Mouse (Mus musculus) thymus, postnatal 0 days (tissue): ENCODE results near the gene Peli2. TPM values are rescaled to one million over a fixed set of nuclear protein-coding genes. Genes with fewer than 3 reads are reported as not detected.

ENCODE experiments used
- DNase-seq: peaks from one replicate; pipeline ENCODE4 v3.0.0-alpha.2; 2015; ENCODE audit warnings: low spot score
- polyA plus RNA-seq: library from polyadenylated mRNA; unstranded; fragments of >200 nt; fragmentation: Nextera tagmentation; extraction: Ambion mirVana; gene quantifications from 2 replicates; pipeline ENCODE4 v1.2.1, GENCODE M21; 2015

Gene Peli2
- polyA plus RNA-seq, 1 experiment from 2014 or later, result 1.0 TPM

DNA sequence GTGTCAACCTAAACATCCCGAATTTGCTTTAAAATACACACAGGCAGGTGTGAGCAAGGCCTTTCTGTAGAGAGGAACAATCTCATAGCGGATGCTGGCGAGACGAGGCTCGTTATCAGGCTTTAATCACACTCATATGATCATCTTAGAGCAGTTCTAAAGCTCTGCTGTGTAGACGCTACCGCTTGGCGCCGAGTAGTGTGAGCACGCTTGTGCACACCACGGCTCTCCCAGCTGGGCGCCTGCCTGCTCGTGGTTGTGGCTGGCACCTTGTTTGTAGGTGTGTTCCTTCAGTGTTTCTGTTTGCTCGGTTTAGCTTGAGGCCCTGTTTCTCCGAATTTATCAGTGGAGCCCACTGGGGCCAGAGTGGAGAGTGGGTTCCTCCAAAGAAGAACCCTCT, 93.0 kb downstream of the Peli2 start:
- no peak for DNase-seq

DNA sequence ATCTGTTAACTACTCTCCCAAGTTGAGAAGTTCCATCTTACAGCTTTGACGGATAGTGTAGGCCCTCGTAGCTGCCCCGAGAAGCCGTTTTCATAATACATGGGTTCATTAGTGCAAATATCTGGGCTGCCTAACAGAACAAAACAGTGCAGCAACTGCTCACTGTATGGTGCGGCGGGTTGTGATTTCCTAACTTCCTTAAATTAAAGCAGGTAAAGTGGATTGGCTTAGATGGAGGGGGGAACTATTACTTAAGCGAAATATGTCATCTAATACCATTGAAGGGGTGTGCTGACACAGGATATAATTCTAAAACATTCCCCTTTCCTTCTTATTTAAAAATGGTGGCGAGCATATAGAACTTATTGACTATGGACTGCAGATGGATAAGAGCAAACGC, 101.4 kb downstream of the Peli2 start:
- DNase-seq, result no peak

DNA sequence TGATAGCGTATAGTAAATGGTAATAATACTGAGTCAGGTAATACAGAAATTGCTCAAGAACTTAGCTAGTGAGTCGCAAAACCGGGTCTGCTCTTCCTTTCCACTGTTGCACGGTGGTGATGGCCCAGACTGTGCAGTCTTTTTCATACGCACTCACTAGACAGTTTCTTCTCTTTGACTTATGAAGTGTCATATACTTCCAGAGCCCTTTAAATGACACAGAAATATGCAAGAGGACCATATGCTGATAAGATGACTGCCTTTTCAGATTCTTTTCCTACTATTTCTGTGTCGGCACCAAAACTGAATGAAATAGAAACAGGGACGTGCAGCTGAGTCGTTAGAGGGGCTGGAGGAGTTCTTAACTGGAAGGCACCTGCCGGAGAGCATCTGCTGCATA, 102.1 kb downstream of the Peli2 start:
- no peak for DNase-seq

DNA sequence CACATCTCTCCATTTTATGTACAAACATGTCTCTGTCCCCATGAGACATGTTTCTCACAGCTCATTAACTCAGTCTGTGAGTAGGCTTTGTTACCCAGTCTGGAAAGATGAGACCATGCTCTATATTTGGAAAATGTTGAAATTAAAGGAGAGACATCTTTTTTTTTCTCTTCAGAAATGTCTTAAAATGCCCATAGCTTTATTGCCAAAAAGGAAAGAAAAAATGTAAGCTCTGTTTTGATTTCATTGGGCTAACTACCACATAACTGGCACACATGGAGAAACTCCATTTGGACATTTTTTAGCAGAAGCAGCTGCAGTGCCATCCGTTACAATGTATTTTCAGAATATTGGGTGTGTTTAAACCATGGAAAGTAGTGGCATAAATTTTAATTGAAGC, 103.6 kb downstream of the Peli2 start:
- no peak for DNase-seq

DNA sequence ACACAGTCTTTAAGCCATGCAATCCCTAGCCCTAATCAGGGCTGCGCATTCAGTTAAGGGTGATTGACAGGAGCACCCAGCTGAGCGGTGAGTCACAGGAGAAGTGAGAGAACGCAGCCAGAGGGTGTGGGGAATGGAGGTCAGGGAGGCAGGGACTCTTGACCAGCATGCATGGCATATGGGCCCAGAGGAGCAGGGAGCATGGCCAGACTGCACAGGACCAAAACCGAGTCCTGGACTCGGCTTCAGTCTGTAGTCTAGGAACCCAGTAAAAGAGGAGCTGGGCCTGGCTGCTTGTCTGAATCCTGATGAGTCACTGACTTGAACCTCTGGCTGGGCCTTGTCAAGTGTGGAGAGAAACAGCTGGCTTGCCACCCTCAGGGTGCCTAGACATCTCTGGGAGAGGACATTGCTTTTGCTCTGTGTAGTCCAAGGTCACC, 104.3 kb downstream of the Peli2 start:
- DNase-seq, result no peak

DNA sequence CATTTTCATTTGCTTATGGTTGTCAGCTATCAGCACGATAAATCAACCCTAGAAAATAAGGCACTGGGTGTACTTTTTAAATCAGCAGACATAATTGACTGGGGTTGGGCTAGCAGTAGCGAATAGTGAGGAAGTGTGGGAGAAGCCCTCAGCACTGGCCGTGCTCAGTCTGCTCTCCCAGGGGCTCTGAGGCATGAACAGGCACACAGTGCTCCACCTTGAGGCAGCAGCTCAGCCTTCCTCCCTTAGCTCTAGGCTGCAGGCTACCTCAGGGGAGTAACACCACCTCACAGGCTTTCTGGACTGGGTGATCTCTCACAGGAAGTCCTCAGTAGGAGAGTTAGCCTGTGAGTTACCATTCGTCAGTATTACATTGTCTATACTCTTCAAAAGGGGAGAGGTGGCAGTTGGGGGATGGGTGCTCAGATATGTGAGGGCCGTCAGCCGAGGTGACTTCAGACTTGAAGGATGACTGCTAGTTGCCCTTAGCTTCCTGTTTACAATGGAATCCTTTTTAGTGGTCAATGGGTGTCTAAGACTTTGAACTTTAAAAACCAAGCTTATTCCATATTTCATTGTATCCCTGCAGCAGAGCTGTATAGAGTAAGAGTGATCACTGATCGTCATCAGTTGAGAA, 105.3 kb downstream of the Peli2 start:
- DNase-seq, result peak; percentile 51

DNA sequence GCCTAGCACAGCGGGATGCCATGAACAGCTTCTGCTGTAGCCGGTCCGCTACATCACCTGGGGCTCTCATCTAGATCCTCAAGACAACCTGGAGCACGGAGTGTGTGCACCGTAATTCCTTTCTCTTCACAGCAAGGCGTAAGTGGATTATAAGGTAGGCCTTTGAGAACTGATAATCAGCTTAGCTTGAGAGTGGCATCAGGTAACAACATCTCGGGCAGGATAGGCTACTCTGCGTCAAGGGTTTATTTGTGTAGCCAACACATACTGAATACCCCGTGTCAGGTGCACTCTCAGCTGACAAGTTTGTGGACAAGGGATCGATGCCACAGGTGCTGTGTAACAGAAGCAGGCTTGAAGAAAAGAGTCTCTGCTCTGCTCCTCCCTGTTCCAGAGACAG, 106.1 kb downstream of the Peli2 start:
- no peak for DNase-seq

DNA sequence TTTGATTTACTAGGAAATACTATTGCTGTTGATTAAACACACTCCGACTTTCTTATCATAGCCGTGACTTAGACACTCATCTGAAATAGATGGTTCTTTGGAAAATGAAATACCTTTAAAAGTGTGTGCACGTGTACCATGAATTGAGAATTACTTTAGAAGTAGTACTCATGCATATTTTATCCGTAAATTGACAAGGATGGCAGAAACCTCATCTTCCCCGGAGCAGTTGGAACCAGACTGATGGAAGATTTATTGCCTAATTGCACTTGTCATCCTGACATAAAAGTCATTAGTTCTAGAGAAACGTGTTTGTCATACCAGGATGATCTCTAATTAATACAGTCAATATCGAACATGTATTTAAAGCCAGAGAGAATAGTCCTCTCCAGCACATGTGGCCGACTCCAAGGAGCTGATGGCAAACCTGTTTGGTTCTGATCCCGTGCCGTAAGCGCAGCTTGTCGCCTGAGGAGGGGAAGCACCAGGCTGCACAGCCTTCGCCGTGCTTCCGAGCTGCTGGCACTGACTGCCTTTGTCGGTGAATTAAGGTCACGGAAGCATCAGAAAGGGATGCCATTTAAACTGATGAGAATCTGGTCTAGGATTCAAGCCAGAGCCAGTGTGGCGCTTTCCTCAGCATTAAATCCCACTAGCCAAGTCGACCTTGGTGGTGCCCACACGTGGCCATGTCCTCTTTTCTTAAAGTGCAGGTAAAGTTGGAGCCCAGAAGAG, 114.3 kb downstream of the Peli2 start:
- no peak for DNase-seq

DNA sequence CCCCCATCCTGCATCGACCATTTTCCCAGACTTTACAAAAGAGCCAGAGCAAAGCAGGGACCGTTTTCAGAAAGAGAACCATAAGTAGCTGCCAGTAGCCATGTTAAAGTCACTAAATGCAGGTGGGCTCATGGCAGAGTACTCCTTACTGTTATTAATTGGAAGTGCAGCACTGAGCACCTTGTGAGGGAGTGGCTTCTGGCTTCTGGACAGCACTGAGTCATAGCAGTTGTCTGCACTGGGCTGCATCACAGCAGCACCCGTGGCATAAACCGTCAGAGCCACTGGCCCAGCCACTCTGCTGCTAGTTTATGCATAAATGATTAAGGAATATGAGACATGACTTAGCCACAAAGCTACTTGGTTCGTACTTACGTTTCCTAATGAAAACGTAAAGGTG, 120.7 kb downstream of the Peli2 start:
- DNase-seq, result no peak

DNA sequence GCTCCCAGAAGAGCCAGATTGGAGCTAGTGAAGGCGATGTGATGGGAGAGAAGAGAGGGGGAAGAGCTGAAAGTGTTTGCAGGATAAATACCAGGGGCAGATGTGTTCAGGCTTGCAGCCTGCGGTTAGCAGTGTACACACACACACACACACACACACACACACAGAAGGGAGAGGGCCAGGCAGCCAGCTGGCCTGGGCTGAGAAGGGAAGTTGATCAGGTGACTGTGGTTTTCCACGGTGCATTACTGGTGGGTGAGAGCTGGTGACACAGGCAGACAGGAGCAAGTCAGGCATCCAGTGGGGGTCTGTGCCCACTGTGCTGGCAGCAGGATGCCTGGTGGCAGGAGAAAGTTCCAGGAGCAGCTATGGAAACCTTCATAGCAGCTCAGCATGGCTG, 125.6 kb downstream of the Peli2 start:
- DNase-seq, result peak; percentile 77

DNA sequence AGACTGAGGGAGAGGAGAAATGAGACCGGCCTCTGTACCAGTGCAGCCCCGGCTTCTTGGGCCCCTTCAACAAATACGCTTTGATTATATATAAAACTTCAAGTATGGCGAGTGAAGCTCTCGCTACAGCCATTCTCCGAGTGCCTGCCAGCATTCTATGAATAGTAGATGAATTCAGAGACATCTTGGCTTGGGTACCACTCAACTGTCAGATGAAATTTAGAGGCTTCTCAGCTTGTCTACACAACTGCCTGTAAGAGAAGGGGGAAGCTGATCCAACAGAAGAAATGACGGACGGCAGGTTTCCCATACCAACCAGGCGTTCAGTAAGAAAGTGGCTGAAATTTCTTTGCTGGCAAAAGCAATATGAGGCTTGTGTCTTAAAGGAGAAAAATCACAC, 126.3 kb downstream of the Peli2 start:
- no peak for DNase-seq

DNA sequence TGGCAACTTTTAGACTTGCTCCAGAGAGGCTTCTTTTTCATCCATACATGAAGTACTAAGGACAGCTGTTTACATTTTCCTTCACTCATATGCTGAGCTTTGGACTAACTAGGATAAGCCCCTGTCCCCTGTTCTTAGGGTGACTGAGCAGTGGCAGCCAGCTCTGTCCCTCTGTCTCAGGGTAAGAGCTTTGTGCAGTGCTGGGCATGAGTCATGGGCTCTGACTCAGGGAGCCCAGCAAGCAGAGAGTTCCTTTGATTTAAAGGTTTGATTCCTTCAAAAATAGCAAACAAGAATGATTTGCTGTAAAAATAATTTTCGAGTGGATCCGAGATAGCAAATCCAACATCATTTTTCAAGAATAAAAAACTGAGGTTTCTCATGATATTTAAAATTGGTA, 128.8 kb downstream of the Peli2 start:
- no peak for DNase-seq

DNA sequence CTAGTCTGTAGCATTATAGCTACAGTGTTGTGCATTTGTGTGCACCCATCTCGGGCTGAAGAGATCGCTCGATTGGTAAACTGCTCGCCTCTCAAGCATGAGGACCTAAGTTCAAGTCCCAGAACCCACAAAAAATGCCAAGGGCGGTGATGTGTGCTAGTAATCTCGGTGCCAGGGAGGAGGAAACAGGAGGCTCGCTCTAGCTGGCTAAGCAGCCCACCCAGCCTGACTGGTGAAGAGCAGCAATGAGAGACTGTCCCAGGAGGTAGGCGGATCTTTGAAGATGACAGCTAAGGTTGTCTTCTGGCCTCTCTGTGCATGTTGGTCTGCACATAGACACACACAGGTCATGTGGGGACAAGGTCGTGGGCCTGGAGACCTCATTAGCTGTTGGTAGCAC, 129.3 kb downstream of the Peli2 start:
- no peak for DNase-seq

DNA sequence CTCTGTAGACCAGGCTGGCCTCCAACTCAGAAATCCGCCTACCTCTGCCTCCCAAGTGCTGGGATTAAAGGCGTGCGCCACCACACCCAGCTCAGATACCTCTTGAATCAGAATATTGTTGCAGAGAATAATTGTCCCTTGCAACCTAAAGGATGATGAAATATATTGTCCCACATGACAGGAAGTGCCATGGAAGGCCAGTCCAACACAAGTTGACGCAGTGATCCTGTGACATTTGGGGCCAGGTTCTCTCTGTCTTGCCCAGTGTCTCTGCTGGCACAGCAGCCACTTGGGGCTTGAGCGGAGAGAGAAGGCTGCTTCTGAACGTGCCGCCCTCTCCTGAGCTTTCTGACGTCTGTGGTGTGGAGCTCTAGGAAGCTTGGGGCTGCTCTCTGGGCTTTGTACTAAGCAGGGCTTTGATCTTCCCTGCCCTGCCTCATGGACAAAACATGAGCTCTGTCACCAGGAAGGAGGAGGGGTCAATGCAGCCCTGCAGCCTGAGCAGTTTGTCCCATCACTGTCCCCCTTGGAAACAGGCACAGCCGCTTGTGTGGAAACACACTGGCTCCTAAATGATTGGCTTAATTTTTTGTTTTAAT, 130.9 kb downstream of the Peli2 start:
- no peak for DNase-seq

DNA sequence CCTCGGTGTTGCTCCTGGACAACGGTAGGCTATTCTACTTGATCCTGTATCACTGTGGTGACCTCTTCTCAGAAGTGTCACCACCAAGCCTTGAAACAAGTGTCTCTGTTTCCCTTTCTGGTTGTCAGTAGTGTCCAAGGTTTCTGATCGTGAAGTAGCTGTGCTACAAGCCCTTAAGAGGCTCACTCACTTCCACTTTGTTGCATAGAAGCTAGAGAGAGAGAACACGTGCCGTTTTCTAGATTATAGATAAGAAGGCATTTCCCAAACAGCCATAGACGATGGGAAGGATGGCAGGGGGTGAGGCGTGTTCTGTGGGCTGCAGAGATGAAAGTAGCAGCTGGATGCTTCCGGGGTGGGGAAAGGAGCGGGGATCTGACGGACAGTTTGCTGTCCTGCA, 132.6 kb downstream of the Peli2 start:
- peak; percentile 18 for DNase-seq

DNA sequence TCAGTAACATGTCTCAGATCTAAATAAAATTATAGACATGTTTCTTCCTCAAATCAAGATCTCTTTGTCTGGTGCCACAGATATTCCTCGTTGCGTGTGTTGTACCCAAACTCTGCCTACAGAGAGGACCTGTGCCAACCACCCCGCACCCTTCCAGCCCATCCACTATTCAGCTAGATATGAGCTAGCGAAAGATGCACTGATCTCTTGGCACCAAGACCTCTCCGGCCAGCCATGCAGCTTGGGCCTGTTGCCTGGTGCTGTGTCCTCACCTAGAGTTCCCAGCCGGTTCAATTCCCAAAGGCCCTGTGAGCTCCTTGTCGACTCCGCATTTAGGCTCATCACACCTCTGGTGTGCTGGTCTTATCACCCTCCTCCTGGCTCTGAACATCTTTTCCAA, 134.1 kb downstream of the Peli2 start:
- no peak for DNase-seq

DNA sequence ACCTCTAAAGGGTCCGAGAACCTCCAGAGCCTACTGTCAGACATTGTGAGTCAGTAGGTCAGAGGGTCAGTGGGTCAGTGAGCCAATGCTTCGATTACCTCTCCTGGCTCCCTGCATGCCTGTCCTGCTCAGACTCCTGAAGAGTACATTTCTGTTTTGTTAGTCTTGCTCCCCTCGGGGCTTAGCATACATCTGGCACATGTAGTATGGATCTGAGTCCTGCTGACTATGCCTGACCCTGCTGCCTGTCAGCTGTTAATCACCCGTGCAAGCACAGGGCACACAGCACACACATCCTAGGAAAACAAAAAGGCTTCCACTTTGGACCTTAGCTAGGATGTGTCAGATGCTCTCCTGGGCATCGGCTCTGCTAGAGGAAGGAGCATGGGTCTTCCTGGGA, 134.7 kb downstream of the Peli2 start:
- no peak for DNase-seq

DNA sequence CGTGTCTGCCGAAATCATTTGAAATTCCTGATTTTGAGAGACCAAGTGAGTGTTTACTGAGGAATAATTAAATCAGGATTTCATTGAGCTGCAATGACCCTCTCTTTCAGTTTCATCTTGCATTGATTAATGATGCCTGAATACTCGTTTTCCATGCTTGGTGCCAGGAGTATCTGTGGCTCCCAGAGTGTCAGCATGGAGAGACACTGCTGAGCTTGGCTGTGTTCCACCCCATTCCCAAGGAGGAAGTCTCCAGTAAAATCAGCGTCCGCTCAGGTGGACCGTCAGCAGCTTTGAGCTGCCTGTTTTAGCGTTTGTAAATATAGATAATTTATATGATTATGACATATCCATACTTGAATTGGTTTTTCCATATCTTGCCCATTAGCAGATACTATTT, 137.1 kb downstream of the Peli2 start:
- no peak for DNase-seq

DNA sequence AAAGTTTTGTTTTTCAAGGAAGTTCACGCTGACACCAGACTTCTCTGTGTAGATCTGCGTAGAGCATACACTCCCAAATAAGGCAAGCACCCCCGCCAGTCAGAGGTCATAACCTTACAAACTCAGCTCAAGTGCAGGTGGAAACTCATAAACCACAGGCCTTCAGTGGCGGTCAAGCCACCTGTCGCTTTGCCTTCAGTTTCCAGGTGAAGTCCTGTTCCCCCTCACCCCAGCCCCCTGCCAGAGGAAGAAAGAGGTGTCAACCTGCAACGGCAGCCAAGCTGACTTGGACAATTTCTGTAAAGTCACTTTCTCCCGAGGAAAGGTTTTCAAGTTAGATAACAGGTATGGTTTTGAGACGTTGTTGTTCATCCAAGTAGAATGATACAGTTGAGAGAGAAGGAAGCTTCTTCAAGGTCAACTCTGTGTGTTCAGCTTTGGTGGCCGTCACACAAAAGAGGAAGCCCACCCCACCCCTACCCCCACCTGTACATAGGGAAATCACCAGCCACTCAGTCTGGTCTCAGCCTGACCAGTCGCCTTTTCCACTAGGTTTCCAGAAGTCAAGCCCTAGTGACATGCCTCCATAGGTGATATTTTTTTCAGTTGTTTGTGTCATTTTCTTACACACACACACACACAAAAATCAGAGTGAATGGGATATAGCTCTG, 138.2 kb downstream of the Peli2 start:
- DNase-seq, result peak; percentile 62

DNA sequence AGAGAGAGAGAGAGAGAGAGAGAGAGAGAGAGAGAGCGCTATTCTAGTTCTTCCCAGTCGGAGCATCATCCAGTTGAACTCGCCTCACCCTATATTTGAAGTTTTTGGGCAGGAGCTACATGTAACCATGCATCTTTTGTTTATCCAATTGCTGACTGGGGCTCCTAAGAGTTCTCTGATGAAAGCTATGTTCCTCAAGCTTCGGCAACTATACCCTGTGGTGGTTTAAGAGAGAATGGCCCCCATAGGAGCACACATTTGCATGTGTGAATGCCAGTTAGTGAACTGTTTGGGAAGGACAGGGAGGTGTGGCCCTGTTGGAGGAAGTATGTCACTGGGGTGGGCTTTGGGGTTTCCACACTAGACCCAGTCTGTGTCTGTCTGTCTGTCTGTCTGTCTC, 142.5 kb downstream of the Peli2 start:
- DNase-seq, result no peak

DNA sequence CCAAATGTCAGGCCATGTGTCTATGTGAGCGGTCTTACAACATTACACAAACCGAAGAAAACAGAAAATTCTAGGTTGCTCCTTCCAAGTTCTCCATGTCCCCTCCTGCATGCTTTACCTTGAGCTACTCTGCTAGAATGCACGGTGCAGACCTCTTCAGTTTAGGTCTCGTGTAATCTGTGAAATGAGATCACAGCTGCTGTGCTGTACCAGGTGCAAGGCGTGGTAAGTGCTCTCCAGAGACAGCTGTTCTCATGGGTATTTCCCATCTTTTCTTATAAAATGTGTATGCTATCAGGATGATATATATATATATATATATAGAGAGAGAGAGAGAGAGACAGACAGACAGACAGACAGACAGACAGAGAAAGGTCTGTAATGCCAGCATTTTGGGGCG, 146.1 kb downstream of the Peli2 start:
- peak; percentile 66 for DNase-seq

DNA sequence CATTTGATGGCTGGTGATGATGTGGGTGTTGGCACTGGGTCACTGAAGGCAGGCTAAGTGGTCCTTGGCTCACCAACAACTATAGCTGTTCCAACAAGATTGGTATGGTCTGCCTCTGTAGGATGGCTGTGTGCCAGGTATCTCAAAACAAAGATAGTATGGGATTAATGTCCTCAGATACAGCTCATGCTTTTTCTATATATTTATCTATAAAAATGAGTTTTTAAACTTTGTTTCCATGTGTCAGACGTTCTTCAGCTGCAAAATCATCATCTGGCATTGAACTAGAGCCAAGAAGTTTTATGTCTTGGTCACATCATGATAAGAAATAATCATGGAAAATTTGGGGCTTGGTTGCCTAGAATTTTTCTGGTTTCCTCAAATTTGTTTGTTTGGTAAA, 157.7 kb downstream of the Peli2 start:
- DNase-seq, result no peak
